Mouse (Mus musculus) kidney, adult 2 months (tissue): Measurements from ENCODE around the gene Als2cr12.

Experiments used
- CTCF ChIP-seq: fragments of 200-500 bp; conservative IDR thresholded peaks from 2 replicates; pipeline ENCODE4 v1.5.1; 2011; ENCODE audit warnings: low read depth, mild to moderate bottlenecking, control low read depth, low read length, moderate library complexity, mixed read lengths; ENCODE audit not compliant: insufficient read depth, insufficient read length
- POLR2A ChIP-seq: fragments of 200-500 bp; IDR thresholded peaks from one replicate; pipeline ENCODE4 v1.6.1; 2011; ENCODE audit warnings: low read depth, low read length, control low read depth

GRCm38 (mm10) chr1:58690006-58690744, 5.6 kb downstream of the Als2cr12 start:
- TF ChIP-seq POLR2A (no peak), CTCF (no peak)
